Mouse (Mus musculus): ENCODE data around the gene Car5b.

Gene Car5b

GRCm38 (mm10) chrX:163958467-163958875, 69.3 kb downstream of the Car5b start, which contains the start of gene Zrsr2:
Zrsr2 (minus strand) TSS chrX:163958661.
- DNase-seq (ENCODE audit: low read depth, low spot score), result peak; percentile 93

- DNase-seq (ENCODE audit: low read depth, low spot score), result peak; percentile 80
These were observed 69.9 kb downstream of the Car5b start for GRCm38 (mm10) chrX:163957803-163958466.

GRCm38 (mm10) chrX:163957381-163957780, 70.4 kb downstream of the Car5b start:
- no peak for DNase-seq (ENCODE audit: low read depth, low spot score)

DNA sequence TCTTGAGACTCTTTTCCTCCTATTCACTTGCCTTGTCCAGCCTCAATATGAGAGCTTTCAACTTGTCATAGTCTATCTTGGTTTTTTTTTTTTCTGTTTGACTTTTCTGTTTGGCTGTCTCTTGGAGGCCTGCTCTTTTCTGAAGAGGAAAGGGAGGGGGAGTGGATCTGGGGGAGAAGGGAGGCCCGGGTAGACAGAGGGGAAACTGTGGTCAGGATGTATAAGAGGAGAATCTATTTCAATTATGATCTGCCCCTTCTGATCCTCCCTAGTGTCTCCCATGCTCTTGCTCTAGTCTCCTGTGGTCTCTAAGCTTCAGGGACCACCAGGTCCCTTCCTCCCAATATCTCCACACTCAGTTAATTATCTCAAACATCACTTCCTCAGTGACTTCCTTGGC, 76.2 kb downstream of the Car5b start:
- DNase-seq (ENCODE audit: low read depth, low spot score), result no peak

GRCm38 (mm10) chrX:163944381-163944780, 83.4 kb downstream of the Car5b start:
- DNase-seq (ENCODE audit: low read depth, low spot score), result no peak

DNA sequence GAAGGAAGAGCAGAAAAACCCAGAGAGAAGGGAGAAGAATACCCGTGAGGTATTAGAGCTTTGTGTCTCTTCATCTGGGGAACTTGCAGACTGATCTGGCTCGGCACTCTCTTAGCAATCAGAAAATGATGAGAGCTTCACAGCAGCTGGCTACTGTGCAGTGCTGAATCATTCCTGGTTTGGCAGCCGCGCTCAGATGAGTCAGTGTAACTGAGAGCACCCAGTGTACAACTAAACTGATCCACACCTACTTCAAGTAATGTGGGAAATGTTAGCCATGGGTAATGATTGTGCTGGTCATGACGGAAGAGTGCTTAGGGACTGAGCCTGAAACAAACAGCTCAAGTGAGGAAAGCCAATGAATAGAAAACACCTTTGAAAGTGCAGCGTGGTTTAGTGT, 89.2 kb downstream of the Car5b start:
- no peak for DNase-seq (ENCODE audit: low read depth, low spot score)

DNA sequence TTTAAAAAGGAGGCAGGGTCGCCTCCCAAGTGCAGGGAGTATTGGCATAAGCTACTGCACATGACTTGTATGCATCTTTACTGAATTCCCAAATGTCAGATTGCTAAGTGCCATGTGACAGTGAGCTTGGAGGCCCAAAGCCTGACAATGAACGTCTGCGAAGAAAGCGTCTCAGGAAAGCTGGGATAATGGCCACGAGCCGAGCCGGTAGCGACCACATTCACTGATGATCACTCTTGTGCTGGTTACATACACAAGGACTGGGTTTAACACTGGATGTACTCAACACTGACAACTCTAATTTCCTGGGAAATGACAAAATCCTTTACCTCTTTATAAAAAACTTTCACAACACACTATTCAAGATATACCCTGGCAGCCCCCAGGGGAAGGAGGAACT, 93.1 kb downstream of the Car5b start:
- no peak for DNase-seq (ENCODE audit: low read depth, low spot score)

DNA sequence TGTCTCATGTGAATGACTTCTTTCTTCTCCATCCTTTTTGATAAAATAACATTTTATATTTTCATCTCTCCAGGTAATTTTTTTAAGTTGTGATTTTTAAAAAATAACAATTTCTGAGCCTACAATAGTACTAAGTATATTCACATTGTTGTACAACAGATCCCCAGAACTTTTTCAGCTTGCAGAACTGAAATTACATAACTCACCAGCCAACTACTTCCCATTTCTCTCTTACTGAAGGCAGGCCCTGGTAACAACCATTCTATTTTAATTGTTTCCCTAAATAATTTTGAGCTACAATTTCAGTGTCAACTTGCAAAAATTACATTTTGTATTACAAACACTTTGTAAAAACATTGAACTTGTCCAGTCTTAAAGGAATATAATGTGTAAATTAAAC, 98.2 kb downstream of the Car5b start:
- DNase-seq (ENCODE audit: low read depth, low spot score), result peak; percentile 58
